Mouse (Mus musculus): ENCODE measurements around the gene Gorasp2. TPM values are rescaled to one million over a fixed set of nuclear protein-coding genes. Genes with fewer than 3 reads are reported as not detected.

Gene Gorasp2
- total RNA-seq (2021) = 10 to 100 TPM; 61.5 to 62.8 TPM

- intact Hi-C loops (cut with DNase I) = loop anchor here (5.0 kb wide), 1 partner anchor 166 kb away; the partner anchor contains the start of gene Tlk1
Measured at GRCm38 (mm10) chr2:70660887-70661714, at the start of gene Gorasp2. Gorasp2 (plus strand) TSS chr2:70661576.

DNA sequence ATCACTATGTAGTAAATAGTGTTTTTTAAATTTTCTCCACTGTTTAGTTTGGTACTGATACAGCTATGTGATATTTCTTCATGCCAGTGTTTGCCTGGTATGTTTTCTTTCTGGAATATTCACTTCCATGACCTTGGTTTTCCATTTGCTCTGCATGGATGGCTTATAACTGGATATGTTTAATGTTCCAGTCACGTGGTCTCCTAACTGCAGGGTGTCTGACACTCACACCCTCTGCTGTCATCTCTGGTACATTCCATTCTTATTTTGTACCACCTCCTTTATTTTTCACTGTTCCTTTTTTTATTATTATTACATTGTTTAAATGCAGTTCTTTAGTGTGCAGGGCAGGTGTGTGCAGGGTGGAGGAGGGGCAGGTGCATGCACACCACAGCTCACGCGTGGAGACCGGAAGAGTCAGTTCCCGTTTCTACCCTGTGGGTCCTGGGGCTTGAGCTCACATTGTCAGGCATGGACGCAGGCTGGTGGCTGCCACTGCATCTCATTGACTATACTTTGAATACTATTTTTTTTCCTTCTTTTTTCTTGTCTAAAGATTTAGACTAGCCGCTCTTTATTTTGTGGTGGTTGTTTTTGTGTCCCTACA, 46.5 kb upstream of the Gorasp2 start:
- no peak for DNase-seq
- intact Hi-C loops (cut with DNase I) = no loop called here

More at GRCm38 (mm10) chr2:70660887-70661714, at the start of gene Gorasp2:
- DNase-seq = peak; percentile 95 to 98

DNA sequence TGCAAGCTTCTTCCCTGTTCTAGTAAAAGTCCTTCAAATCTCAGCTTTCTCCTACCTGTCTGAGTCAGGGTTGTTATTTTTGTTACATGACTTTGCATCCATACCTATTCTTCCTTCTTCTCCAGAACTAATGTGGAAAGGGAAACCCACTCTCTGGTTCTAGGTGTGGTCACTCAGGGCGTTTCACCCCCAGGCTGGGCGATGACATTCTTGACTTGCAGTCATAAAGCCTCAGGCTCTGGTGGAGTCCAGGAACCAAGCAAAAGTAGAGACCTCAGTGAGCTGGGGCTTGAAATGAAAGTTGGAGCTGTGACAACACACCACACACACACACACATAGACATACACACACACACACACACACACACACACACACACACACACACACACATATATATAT, 45.3 kb upstream of the Gorasp2 start:
- intact Hi-C loops (cut with DNase I) = no loop called here
- no peak for DNase-seq

GRCm38 (mm10) chr2:70616617-70617016, 44.8 kb upstream of the Gorasp2 start:
- intact Hi-C loops (cut with DNase I) = no loop called here
- no peak for DNase-seq

DNA sequence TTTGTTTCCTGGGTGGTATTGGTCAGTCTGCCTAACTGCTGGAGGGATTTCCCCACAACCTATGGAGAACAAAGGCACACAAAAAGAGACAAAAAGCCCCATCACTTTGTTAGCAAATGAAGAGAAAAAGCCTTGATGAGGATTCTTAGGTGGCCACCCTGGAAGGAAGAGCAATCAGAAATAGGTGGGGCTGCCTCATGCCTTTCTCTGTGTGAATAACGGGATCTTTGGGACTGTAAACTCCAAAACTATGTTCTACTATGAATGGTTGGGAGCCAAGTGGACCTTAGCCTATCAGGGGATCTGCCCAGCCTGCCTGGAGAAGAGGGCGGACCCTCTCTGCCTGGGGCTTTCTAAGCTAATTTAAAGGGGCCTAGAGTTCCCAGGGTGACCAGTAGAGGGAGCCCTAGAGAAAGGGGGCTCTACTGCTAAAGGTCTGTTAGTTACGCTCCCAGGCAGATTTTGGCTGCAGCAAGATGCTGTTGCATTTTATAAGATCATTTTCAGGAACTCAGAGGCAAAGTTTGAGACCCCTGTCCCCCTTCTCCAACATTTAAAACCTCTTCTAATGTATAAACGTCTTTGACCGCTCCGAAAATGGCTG, 42.0 kb upstream of the Gorasp2 start:
- no peak for DNase-seq
- intact Hi-C loops (cut with DNase I) = no loop called here

DNA sequence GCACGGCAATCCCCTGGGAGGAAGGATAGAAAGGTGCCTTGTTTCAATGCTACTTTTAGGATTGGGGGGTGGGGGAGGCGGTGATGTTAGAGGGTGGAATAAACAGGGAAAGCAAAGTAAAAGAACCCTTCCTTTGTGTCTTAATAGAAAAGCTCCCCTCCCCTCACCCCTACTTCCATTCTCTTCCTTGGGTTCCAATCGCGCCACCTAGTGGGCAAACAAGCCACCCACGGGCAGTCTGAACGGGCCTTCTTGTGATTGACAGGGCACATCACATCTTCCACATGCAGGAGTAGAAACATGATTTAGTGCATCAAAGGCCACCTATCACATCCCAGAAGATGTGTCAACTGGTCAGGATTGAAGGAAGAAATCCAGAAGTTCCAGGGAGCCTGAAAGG, 41.2 kb upstream of the Gorasp2 start:
- intact Hi-C loops (cut with DNase I) = no loop called here
- peak in 1 of 2 experiments; percentile 14 for DNase-seq

DNA sequence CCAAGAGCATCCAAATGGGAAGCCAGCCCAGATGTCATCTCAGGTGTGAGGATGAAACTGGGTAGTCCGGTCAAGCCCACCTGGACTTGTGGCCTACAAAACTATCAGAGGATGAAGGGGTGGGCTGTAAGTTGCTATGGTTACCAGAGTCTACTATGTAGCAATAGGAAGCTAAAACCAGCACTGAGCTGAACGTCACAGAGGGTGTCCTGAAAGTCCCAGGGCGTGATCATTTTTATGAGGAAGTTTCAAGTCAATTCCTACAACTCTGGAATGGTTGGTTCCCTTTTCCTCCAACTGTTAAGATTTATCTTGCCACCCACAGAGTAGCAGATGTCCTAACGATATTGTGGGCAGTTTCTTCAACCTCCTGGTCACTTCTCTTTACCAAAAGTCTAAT, 39.1 kb upstream of the Gorasp2 start:
- intact Hi-C loops (cut with DNase I) = no loop called here
- DNase-seq = no peak

DNA sequence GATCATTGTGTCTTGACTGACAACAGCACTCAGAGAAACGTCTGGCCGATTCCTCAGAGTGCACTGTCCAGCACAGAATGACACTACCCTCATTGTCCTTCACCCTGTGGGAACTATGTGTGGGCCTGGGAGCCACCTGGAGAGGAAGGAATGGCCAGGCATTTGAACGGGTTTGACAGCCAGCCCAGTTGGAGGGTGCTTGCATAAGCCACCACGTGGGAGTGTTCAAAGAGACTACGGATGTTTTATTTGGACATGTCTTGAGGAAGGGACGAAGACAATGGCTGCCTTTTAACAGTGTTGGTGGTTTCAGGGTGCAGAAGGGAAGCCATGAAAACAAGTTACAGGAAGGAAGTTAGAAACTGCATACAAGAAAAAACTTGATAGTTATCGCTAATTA, 35.6 kb upstream of the Gorasp2 start:
- intact Hi-C loops (cut with DNase I) = no loop called here
- DNase-seq = no peak

GRCm38 (mm10) chr2:70628397-70628796, 33.0 kb upstream of the Gorasp2 start:
- no peak for DNase-seq
- intact Hi-C loops (cut with DNase I) = no loop called here

GRCm38 (mm10) chr2:70629339-70629761, 32.0 kb upstream of the Gorasp2 start:
- intact Hi-C loops (cut with DNase I) = no loop called here
- no peak for DNase-seq

DNA sequence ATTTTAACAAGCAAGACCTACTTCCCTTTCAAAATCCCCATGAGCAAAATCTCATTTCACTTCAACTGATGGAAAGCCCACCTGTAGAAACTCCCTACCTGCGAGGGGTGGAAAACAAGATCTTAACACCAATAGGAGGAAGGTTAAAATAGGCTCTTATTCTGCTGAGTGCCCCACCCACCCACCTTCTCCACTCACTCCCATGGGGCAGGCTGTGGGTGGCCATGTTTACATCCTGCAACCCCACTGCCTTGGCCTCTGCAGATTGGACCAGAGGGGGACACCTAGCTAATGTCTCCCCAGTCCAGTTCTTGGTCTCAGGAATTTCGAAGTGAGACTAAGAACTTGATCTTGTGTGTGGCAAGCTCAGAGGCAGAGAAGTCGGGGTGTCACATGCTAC, 31.5 kb upstream of the Gorasp2 start:
- no peak for DNase-seq
- intact Hi-C loops (cut with DNase I) = no loop called here

GRCm38 (mm10) chr2:70631321-70631720, 30.1 kb upstream of the Gorasp2 start:
- no peak for DNase-seq
- intact Hi-C loops (cut with DNase I) = no loop called here

DNA sequence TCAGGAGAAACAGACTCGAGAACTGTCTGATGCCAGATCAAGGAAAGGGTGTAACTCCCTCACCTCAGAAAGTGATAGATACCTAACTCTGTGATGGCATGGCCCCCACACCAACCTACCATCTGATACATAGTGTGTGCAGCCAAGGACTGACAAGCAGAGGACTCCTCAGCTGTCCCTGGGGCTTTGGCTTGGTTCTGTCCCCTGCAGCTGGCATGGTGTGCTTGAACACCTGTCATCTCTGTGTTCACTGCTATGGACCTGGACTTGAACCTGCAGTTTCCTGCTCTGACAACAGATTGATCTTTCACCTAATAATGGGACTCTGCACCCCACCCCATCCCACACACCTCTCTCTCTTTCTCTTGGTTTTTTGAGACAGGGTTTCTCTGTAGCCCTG, 29.0 kb upstream of the Gorasp2 start:
- intact Hi-C loops (cut with DNase I) = no loop called here
- DNase-seq = no peak

GRCm38 (mm10) chr2:70634028-70634690, 27.2 kb upstream of the Gorasp2 start:
- intact Hi-C loops (cut with DNase I) = no loop called here

DNA sequence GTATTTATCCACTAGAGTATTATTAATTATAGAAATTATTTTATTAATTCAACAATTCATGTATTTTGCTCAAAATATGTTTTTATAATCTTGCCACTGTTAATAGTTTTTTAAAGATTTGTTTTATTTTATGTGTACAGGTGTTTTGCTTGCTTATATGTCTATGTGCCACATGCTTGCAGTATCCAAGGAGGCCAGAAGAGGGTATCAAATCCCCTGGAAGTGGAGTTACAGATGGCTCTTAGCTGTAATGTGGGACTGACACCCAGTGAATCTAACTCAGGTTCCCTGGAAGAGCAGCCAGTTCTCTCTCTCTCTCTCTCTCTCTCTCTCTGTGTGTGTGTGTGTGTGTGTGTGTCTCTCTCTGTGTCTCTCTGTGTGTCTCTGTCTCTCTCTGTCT, 20.4 kb upstream of the Gorasp2 start:
- DNase-seq = no peak
- intact Hi-C loops (cut with DNase I) = no loop called here

More at GRCm38 (mm10) chr2:70634028-70634690, 27.2 kb upstream of the Gorasp2 start:
- DNase-seq = no peak

GRCm38 (mm10) chr2:70642971-70643565, 18.3 kb upstream of the Gorasp2 start:
- no peak for DNase-seq
- intact Hi-C loops (cut with DNase I) = no loop called here

DNA sequence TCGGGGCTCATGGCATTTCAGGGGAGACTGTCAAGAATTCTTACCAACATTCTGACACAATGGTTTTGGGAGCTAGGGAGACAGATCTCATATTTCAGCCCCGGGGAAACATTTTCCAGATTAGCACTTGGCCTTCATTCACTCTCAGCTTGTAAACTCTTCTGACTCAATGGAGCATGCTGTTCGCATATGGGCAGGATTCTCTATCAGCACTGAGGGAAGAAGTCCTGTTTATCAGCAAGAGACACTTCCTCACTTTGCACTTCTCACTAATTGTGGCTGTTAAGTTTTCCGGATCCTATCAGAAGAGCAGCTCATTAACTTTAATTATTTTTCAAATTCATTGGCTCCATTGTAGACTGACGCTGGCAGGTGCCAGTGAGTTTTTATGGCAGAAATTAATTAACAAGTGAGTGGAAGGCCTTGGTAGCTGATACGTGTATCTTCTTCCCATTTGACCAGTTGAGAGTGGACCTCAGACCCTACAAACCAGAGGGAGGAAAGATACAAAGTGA, 16.1 kb upstream of the Gorasp2 start:
- DNase-seq = no peak
- intact Hi-C loops (cut with DNase I) = no loop called here

DNA sequence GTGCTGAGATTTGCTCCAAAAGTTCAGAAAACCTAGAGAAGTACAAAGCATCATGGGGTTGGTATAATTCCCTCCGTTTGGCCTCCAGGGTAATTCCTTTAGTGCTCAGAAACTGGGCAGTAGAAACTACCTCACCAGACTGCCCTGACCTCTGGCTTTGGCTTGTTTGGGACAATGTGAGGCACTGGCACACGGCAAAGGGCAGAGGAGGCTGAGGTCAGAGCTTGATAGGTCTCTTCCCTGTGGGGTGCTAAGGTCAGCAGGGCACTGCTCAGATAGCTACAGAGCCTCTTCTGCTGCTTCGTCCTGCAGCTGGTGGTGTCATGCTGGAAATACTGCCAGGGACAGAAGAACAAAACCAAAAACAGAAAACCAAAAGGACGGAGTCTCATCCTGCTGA, 13.7 kb upstream of the Gorasp2 start:
- no peak for DNase-seq
- intact Hi-C loops (cut with DNase I) = no loop called here

DNA sequence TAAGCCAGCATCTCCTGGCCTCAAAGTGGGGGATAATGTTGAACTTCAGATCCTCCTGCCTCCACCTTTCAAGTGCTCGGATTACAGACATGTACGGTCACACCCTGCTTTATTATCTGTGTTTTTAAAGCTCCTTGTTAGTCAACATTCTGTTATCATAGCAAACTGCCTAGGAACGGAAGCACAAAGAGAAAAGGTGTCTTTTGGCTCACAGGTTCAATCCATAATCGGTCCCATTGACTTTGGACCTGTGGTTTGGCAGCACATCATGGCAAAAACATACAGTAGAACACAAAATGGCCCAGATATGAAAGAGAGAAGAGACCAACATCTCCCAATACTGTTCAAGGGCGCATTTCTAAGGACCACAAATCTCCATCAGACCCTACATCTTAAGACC, 13.1 kb upstream of the Gorasp2 start:
- no peak for DNase-seq
- intact Hi-C loops (cut with DNase I) = no loop called here

- no peak for DNase-seq
- intact Hi-C loops (cut with DNase I) = no loop called here
Measured at GRCm38 (mm10) chr2:70649471-70649870, 11.9 kb upstream of the Gorasp2 start.

GRCm38 (mm10) chr2:70651820-70652219, 9.6 kb upstream of the Gorasp2 start:
- intact Hi-C loops (cut with DNase I) = no loop called here
- no peak for DNase-seq
